Mouse (Mus musculus) forebrain, embryonic 16.5 days (tissue): Measurements from ENCODE around the gene Gnb1l. TPM values are rescaled to one million over a fixed set of nuclear protein-coding genes. Genes with fewer than 3 reads are reported as not detected.

Experiments used
- ATAC-seq: fragments of 200-750 bp; cut with Nextera tagmentation; 2 replicates; pipeline ENCODE4 v1.8.0; 2017; ENCODE audit warnings: mild to moderate bottlenecking, moderate library complexity
- H3K27ac ChIP-seq: fragments of 300-500 bp; sonication (generic); 2 replicates; pipeline ENCODE4 v1.5.1; 2014; ENCODE audit warnings: low read length, control low read depth
- H3K27me3 ChIP-seq: fragments of 300-500 bp; sonication (generic); replicated peaks from 2 replicates; pipeline ENCODE4 v1.6.1; 2014; ENCODE audit warnings: low read length; ENCODE audit not compliant: control insufficient read depth, insufficient read depth
- H3K36me3 ChIP-seq: fragments of 300-500 bp; sonication (generic); 2 replicates; pipeline ENCODE4 v1.6.1; 2014; ENCODE audit not compliant: control insufficient read depth, insufficient read depth
- H3K4me1 ChIP-seq: fragments of 300-500 bp; sonication (generic); replicated peaks from 2 replicates; pipeline ENCODE4 v1.6.1; 2014; ENCODE audit warnings: low read length; ENCODE audit not compliant: control insufficient read depth, insufficient read depth
- H3K4me2 ChIP-seq: fragments of 300-500 bp; sonication (generic); 2 replicates; pipeline ENCODE4 v1.6.1; 2014; ENCODE audit warnings: mild to moderate bottlenecking, low read length, control low read depth
- H3K4me3 ChIP-seq: fragments of 300-500 bp; sonication (generic); replicated peaks from 2 replicates; pipeline ENCODE4 v1.5.1; 2014; ENCODE audit warnings: mild to moderate bottlenecking, low read length, control low read depth
- H3K9ac ChIP-seq: fragments of 300-500 bp; sonication (generic); replicated peaks from 2 replicates; pipeline ENCODE4 v1.6.1; 2014; ENCODE audit warnings: low read depth, low read length, control low read depth
- H3K9me3 ChIP-seq: fragments of 300-500 bp; sonication (generic); 2 replicates; pipeline ENCODE4 v1.6.1; 2016; ENCODE audit warnings: low read length; ENCODE audit not compliant: control insufficient read depth
- WGBS: fragments of 180-500 bp; shearing (Covaris S2); extraction: QIAGEN DNeasy Blood & Tissue Kit; methylation state at CpG from one replicate; pipeline ENCODE4 v1.1.7; 2014; 5-methylcytosine and 5-hydroxymethylcytosine counted together
- polyA plus RNA-seq: library from polyadenylated mRNA; unstranded; fragments of >200 nt; fragmentation: Nextera tagmentation; extraction: Ambion mirVana; gene quantifications from 2 replicates; pipeline ENCODE4 v1.2.1, GENCODE M21; 2015

Gene Gnb1l
- polyA plus RNA-seq, 1 experiment from 2014 or later = 14.6 TPM

DNA sequence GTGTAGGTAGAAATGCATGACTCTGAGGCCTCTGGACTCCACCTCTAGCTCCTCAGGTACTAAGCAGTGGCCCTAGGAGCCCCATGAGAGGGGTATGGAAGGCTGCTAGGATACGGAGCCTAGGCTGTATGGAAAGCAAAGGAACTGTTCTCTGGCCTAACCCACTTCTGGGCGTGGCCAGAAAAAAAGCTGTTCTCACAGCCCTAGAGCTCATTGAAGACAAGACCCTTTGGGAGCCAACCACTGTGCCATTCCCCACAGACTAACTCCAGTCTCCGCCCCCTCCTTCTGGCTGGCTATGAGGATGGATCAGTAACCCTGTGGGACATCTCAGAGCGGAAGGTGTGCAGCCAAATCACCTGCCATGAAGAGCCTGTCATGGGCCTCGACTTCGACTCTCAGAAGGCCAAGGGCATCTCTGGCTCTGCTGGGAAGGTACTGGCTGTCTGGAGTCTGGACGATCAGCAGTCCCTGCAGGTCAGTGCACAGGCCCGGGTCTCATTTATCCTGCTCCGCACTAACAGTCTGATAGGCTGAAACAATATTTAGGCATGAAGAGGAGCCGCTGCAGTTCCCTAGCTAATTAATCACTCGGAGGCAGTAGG, 53.7 kb downstream of the Gnb1l start:
- ATAC-seq = no peak
- H3K27ac ChIP-seq = no peak overlapping the region
- peaks cover 4% of the 10 kb centered on the region; the same call in 1 of the 2 replicates for H3K4me1 ChIP-seq
- H3K9ac ChIP-seq = no peak overlapping the region
- H3K9me3 ChIP-seq = no peaks in the 10 kb centered on the region
- H3K36me3 ChIP-seq = no peaks in the 10 kb centered on the region
- H3K4me2 ChIP-seq = no peak overlapping the region
- WGBS = 76% methylated on average over 11 of the region's 11 CpGs
- H3K27me3 ChIP-seq = no peaks in the 10 kb centered on the region
- no peak overlapping the region for H3K4me3 ChIP-seq

DNA sequence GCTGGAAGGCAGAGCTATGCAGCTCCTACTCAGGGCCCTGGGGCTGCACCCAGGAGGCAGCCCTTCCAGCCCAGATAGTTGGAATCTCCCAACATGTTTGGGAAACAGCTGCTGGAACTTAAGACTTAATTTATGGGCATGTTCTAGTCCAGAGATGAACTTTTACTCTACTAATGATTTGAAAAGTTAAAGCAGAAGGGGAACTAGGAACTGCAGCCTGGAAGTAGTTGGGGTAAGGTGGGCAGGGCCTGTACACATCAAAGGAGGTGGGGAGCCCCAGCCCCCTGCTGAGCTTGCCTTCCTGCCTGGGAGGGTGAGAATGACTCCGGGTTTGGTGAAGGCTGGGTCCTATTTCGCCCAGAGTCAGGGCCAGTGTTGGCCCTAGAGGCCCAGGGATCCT, 56.2 kb downstream of the Gnb1l start:
- H3K9me3 ChIP-seq = no peaks in the 10 kb centered on the region

DNA sequence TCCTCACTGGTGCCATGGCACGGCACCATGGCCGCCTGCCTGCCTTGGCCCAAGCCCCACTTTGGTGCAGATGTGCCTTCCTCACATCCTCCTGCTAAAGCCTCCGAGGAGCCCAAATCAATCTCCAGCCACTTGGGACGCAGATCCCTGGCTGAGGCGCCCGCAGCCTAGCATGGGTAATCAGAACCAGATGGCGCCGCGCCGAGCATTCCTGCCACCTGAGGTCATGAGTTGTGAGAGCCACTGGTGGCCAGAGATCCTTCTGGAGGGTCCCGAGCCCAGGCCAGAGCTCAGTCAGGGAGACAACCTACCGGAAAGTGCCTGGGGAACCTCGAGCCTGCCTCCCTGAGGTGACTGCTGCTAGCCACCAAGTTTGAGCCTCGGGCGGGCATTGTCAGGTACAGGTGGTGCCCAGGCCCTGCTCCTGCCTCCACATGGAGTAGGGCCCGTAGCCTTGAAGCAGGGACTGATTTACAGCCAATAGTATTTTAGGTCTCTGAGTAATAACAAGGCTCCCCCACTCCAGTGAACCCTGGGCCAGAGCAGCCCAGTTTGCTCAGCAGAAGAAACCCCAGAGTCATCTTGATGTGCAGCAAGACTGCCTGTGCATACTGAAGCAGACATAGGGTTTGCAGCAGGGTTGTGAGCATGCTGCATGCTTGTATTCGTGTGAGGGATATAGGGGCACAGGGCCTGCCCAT, 56.9 kb downstream of the Gnb1l start:
- H3K4me3 ChIP-seq = no peak overlapping the region
- no peak overlapping the region for H3K27ac ChIP-seq
- no peaks in the 10 kb centered on the region for H3K27me3 ChIP-seq
- no peak for ATAC-seq
- H3K36me3 ChIP-seq = no peaks in the 10 kb centered on the region
- H3K9ac ChIP-seq = no peak overlapping the region
- WGBS = 88% methylated on average over 17 of the region's 17 CpGs
- H3K4me2 ChIP-seq = no peak overlapping the region
- no peaks in the 10 kb centered on the region for H3K9me3 ChIP-seq
- H3K4me1 ChIP-seq = no peaks in the 10 kb centered on the region

More for the DNA sequence above, 56.2 kb downstream of the Gnb1l start:
- 69% methylated on average over 2 of the region's 2 CpGs for WGBS
- Histone ChIP-seq H3K36me3 (no peaks in the 10 kb centered on the region), H3K4me3 (no peak overlapping the region), H3K9ac (no peak overlapping the region), H3K4me1 (no peaks in the 10 kb centered on the region), H3K4me2 (no peak overlapping the region), H3K27me3 (no peaks in the 10 kb centered on the region), H3K27ac (no peak overlapping the region)
- ATAC-seq = no peak

DNA sequence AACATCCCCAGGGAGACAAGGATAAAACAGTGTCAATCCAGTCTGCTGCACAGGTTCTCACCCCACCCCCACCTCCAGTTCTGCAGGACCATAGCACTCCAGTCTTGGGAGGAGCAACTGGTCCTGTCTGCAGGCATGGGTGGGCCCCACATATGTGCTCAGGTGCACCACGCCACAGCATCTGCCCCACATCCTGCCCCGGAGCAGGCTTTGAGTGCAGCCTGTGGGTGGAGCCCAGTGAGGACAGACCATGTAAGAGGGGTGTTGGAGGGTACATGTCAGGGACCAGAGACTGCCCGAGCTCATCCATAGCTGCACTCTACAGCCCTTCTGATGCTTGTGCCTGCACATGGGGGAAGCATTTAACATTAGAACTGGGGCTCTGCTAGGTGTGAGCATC, 57.9 kb downstream of the Gnb1l start:
- Histone ChIP-seq H3K4me2 (no peak overlapping the region), H3K36me3 (no peaks in the 10 kb centered on the region), H3K9me3 (no peaks in the 10 kb centered on the region), H3K4me1 (no peaks in the 10 kb centered on the region), H3K27ac (no peak overlapping the region), H3K27me3 (no peaks in the 10 kb centered on the region), H3K9ac (no peak overlapping the region), H3K4me3 (no peak overlapping the region)
- no peak for ATAC-seq
- WGBS = 89% methylated on average over 3 of the region's 3 CpGs

DNA sequence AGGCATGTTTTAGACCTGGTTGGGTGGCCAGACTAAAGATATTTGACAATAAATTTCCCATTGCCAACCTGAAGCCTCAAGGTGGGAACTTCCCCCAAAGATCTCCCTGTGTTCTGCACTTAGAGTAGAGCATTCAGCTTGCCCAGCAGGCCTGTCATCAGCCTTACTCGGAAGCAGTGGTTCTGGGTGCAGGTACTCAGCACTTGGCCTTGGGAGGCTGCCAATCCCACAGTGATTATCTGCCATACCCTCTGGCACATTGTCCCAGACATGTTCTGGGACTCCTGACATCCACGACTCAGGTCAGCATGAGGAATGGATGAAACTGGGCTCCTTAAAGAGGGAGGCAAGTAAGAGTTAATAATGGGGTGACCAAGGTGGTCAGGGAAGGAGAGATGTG, 66.0 kb downstream of the Gnb1l start:
- H3K4me1 ChIP-seq = no peaks in the 10 kb centered on the region
- no peak overlapping the region for H3K4me2 ChIP-seq
- no peaks in the 10 kb centered on the region for H3K27me3 ChIP-seq
- H3K36me3 ChIP-seq = no peaks in the 10 kb centered on the region
- H3K4me3 ChIP-seq = no peak overlapping the region
- H3K27ac ChIP-seq = no peak overlapping the region
- no peak overlapping the region for H3K9ac ChIP-seq
- ATAC-seq = no peak
- H3K9me3 ChIP-seq = no peaks in the 10 kb centered on the region
- 74% methylated on average over 2 of the region's 2 CpGs for WGBS

DNA sequence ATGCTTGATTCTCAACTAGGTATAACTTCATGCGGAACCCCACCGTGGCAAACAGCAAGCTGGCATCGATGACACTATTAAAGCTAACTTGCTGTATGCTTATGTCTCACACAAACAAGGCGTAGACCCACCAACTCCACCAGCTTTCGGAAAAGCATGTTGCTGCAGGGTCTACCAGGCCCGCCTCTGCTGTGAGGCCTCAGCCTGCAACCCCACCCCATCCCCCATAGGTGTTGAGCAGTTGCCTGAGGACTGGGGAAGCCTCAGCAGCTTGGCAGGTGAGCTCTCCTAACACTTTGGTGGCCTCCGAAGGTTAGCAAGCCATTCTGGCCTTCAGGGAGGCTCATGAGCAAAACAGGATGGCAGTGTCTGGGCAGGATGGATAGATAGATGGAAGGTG, 70.1 kb downstream of the Gnb1l start:
- H3K27ac ChIP-seq = no peak overlapping the region
- H3K36me3 ChIP-seq = no peaks in the 10 kb centered on the region
- H3K4me1 ChIP-seq = no peaks in the 10 kb centered on the region
- H3K4me2 ChIP-seq = no peak overlapping the region
- 66% methylated on average over 7 of the region's 7 CpGs for WGBS
- no peak for ATAC-seq
- H3K4me3 ChIP-seq = no peak overlapping the region
- H3K9ac ChIP-seq = no peak overlapping the region
- no peaks in the 10 kb centered on the region for H3K27me3 ChIP-seq
- H3K9me3 ChIP-seq = no peaks in the 10 kb centered on the region

DNA sequence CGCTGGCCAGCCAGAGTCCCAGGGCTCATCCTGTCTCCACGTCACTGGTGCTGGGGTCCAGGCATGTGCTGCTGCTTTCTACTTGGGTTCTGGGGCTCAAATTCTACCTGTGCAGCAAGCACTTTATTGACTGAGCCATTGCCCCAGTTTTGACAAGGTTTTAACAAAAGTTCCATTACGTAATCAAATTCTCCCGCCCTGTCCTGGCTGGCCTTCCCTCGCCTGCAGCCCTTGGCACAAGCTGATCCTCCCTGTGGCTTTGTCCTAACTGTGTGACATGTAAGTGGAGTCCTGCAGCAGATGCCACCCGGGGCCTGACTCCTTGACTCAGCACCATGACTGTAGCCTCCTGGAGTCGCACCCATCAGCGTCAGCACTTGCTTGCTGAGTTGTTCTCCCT, 75.7 kb downstream of the Gnb1l start:
- no peaks in the 10 kb centered on the region for H3K9me3 ChIP-seq
- no peak overlapping the region for H3K9ac ChIP-seq
- H3K36me3 ChIP-seq = no peaks in the 10 kb centered on the region
- 74% methylated on average over 8 of the region's 8 CpGs for WGBS
- no peaks in the 10 kb centered on the region for H3K4me1 ChIP-seq
- peaks cover 5% of the 10 kb centered on the region for H3K27me3 ChIP-seq
- H3K4me2 ChIP-seq = no peak overlapping the region
- H3K27ac ChIP-seq = no peak overlapping the region
- H3K4me3 ChIP-seq = no peak overlapping the region
- ATAC-seq = no peak

DNA sequence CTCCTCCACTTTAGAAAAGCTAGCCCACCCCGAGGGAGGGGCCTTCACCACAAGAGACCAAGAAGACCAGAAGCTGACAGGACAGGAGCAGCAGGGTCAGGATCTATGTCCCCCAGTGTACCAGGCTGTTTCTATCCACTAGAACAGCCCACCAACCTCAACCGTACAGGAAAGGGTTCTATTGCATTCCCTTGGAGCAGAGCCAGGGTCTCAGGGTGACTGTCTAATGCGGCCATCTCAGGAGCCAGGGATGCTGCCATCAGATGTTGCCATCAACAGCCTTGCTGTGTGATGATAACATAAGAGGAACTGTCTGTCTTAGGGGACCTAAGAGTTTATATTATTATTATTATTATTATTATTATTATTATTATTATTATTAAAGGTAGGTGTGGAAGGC, 78.6 kb downstream of the Gnb1l start:
- 22% methylated on average over 3 of the region's 3 CpGs for WGBS
- peaks cover 10% of the 10 kb centered on the region for H3K4me1 ChIP-seq
- H3K27ac ChIP-seq = no peak overlapping the region
- H3K9me3 ChIP-seq = no peaks in the 10 kb centered on the region
- no peak overlapping the region for H3K9ac ChIP-seq
- no peak overlapping the region for H3K4me2 ChIP-seq
- peaks cover 33% of the 10 kb centered on the region for H3K27me3 ChIP-seq
- no peak for ATAC-seq
- no peaks in the 10 kb centered on the region for H3K36me3 ChIP-seq
- H3K4me3 ChIP-seq = no peak overlapping the region

DNA sequence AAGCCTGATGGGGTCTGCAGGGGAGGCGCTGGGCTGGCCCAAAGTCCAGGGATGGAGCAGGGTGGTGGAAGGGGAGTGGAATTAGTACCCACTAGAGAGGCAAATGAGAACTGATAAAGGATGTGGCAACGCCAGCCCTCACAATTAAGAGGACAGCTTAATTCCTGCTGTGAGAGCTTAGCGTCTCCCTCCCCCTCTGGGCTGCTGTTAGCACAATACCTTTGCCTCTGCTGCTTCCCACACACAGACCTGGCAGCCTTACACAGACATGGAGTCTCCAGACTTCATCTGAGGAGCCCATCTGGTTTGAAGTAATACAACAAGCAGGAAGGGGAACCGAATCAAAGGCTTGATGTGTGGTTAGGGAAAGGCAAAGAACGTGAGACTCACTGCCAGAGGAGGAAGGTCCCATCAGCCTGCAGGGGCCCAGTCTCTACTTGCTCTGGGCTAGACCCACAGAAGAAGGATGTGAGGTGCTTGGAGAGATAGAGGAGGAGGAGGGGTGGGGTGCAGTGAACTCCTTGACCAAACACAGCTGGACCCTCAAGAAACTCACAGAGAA, 79.2 kb downstream of the Gnb1l start:
- no peaks in the 10 kb centered on the region for H3K9me3 ChIP-seq
- no peak overlapping the region for H3K27ac ChIP-seq
- no peak overlapping the region for H3K9ac ChIP-seq
- WGBS = 2% methylated on average over 5 of the region's 5 CpGs
- H3K36me3 ChIP-seq = no peaks in the 10 kb centered on the region
- H3K27me3 ChIP-seq = peaks cover 39% of the 10 kb centered on the region
- no peak overlapping the region for H3K4me2 ChIP-seq
- peaks cover 16% of the 10 kb centered on the region for H3K4me1 ChIP-seq
- no peak overlapping the region for H3K4me3 ChIP-seq
- no peak for ATAC-seq
